Mouse (Mus musculus) granulocyte monocyte progenitor cell, adult 5-6 weeks (primary cell): ENCODE data around the gene Pds5b. TPM values are rescaled to one million over a fixed set of nuclear protein-coding genes. Genes with fewer than 3 reads are reported as not detected.
A peak's percentile ranks its signal among the peaks of the same experiment; 100 is the strongest.
"Not testable (repeated sequence)": the region's sequence is repeated elsewhere in the genome, so short reads cannot be mapped to it uniquely, and the experiment has no call there.

ENCODE experiments used
- ATAC-seq: replicated peaks from 2 replicates; pipeline ENCODE4 v1.8.0; 2016; ENCODE audit warnings: mild to moderate bottlenecking, moderate TSS enrichment, inconsistent platforms; ENCODE audit not compliant: poor library complexity, severe bottlenecking
- total RNA-seq, 2 experiments: library from RNA; stranded (forward) in 1 of 2; stranded (reverse) in 1 of 2; fragments of 200-712, 200-1000 nt in 1 of 2; fragments of >200 nt in 1 of 2; fragmentation: Nextera tagmentation in 1 of 2; gene quantifications; 2 replicates each; pipeline ENCODE4 v1.2.3; 2014 to 2017

Pds5b gene
- total RNA-seq, 2 experiments from 2014 or later = 39.5 to 52.8 TPM

DNA sequence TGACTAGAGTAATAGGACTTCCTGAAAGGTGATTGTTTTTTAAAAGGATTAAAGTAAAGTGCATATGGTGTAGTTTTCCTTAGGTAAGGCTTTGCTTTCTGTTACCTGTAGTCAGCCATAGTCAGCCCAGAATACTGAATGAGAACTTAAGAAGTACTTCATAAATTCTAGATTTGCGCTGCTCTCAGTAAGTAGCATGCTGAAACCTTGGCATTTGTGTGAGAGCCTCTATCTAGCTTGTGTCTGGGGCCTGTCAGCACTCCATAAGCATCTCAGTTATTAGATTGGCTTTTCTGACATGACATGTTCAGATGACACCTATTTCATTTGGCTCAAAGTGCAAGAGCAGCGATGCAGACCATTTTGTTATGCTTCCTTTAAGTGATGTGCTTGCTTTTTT is 19.7 kb downstream of the Pds5b start:
- ATAC-seq = no peak

DNA sequence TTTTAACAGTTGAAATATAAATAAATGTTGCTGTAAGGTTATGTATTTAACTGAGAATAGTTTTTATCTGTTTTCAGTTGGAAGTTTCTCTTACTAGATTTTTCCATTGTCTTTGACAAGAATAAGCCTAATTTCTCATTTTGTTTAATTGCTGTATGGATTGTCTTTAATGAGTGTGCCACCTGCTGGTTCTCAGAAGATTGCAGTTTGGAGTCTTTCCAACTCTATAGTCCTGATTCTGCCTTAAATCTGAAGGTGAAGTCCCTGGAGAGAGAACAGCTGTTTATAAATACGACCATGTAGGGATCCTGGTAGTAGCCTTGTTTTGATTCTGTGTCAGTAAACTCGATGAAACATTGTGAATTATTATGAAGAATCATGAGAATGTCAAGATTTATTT is 29.2 kb downstream of the Pds5b start:
- ATAC-seq = peak; percentile 79

DNA sequence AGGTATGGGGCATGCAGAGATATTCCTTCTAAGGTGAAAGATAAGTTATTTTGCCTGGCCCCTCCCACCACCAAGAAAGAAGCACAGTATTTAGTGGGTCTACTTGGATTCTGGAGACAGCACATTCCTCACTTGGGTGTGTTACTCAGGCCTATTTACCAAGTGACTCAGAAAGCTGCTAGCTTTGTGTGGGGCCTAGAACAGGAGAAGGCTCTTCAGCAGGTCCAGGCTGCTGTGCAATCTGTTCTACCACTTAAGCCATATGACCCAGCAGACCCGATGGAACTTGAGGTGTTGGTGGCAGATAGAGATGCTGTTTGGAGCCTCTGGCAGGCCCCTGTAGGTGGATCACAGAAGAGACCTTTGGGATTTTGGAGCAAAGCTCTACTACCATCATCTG is 33.1 kb downstream of the Pds5b start:
- not testable (repeated sequence) for ATAC-seq

DNA sequence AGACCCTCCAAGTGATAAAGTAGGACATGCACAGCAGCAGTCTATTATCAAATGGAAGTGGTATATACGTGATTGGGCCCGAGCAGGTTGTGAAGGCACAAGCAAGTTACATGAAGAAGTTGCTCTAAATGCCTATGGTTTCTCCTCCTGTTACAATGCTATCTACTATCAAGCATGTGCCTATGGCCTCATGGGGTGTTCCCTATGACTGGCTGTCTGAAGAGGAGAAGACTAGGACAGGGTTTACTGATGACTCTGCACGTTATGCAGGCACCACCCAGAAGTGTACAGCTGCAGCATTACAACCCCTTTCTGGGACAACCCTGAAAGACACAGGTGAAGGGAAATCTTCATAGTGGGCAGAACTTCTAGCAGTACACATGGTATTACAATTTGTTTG is 33.6 kb downstream of the Pds5b start:
- not testable (repeated sequence) for ATAC-seq

DNA sequence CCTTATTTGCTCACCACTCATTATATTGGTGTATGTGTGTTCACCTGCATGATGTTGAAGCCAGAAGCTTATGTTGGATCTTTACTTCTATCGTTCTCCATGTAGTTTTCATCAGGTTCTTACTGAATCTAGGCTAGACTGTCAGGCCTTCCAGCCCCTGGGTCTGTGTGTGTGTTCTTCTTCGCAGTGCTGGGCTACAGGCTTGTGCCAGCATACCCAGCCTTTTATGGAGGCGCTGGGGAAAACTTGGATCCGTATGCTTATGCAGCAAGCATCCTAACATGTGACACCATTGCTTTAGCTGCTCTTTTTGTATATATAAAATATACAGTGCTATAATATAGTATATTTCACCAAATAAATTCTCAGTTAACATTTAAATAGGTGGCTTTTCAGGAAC is 38.0 kb downstream of the Pds5b start:
- no peak for ATAC-seq

DNA sequence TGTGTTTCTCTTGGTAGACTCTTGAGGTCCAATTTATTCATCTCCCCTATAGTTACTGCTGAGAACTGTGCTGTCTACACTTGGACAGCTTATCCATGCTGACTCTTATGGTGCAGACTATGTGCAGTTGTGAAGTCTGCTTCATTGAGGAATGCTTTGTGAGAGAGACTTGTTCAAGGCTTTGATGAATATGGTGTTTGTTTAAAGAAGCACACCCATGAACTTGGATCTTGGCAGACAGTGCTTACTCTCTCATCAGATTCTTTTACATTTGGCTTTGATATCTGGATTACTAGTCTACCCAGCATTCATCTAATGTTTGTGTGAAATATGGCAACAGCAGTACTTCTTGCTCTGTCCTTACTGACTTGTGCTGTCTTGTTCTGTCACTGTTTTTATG is 39.9 kb downstream of the Pds5b start:
- ATAC-seq = no peak

DNA sequence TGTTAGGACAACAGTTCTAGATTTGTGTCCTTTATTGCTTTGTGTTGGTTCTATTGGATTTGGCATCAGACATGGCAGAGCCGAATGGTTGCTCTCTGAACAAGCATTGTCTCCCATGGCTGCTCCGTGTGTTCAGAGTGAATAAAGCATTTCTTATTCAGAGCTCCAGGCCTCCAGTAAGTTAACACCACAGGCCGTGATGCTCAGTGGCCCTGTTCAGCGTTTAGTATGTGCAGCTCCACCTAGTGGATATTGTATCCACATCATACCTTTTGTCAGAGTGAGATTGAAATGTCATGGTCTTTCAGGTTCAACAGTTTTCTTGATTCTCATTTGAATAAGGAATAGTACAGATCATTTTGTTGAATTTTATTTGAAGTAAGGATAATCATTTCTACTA is 44.2 kb downstream of the Pds5b start:
- ATAC-seq = peak; percentile 87

DNA sequence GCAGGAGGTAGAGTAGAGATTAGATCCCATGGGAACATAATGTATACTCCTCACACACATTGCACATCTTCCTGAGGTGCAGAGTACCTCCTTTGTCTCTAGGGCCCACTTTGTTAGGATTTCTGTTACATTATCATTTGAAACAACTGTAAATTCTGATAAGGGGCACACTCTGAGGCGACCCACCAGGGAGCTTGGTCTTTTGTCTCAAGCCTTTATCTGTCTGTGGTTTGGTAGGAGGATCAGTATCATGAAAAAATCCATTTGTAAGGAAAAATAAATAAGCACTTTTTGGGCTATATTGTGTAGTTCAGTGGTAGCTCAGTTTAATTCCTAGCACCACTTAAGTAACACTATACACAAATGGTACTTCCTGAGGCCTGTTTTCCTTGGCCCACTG is 51.1 kb downstream of the Pds5b start:
- ATAC-seq = no peak

DNA sequence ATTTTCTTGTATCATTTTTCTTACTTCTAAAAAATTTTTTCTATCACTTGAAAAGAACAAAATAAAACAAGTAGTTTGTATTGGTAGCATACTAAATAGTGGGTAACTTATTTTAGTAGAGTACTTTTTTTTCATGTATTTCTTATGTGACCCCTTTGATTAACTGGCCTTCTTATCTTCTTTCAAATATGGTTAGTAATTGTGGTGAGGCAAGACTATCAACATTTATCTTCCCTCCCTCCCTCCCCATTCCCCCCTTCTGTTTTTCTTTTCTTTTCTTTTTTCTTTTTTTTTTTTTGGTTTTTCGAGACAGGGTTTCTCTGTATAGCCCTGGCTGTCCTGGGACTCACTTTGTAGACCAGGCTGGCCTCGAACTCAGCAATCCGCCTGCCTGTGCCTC is 63.5 kb downstream of the Pds5b start:
- not testable (repeated sequence) for ATAC-seq

DNA sequence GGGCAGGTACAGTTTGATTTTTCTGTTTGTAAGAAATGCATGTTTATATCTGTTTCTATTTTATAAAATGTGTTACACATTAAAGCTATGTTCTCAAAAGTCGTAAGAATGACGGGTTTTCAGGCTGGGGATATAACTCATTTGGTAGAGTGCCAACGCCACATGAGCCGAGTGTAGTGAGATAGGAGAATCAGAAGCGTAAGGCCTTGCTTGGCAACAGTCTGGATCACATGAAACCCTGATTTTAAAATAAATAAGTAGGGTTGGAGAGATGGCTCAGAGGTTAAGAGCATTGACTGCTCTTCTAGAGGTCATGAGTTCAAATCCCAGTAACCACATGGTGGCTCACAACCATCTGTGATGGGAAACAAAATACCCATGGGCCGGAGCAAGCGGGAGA is 65.8 kb downstream of the Pds5b start:
- ATAC-seq = no peak

DNA sequence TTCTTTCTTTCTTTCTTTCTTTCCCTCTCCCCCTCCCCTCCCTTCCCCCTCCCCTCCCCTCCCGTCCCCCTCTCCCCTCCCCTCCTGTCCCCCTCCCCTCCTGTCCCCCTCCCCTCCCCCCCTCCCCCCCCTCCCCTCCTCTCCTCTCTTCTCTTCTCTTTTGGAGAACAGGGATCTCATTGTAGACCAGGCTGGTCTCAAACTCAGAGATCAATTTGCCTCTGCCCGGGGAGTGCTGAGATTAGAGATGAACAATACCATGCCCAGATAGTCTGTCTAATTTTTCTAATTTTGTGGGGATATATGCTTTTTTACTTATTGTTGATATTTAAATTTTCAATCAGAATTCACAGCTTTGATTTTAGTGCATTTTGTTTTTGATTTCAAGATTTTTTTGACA is 67.1 kb downstream of the Pds5b start:
- no peak for ATAC-seq

DNA sequence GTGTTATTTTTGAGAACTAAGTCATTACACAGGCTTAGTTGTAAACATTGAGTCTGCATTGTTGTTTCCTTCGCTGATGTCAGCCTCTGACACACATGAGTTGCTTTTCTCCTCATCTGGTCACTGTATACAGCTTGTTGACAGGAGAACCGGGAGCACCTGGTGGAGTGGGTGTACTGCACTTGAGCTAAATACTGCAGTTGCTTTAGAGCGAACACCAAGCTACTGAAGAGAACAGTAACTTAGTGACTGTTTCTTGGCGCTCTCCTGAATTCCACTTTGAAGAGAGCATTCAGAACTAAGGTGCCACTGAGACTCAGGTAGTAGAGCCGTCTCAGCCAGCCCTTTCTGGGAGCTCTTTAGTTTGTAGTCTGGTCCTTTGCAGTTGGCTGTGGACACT is 83.1 kb downstream of the Pds5b start:
- no peak for ATAC-seq

DNA sequence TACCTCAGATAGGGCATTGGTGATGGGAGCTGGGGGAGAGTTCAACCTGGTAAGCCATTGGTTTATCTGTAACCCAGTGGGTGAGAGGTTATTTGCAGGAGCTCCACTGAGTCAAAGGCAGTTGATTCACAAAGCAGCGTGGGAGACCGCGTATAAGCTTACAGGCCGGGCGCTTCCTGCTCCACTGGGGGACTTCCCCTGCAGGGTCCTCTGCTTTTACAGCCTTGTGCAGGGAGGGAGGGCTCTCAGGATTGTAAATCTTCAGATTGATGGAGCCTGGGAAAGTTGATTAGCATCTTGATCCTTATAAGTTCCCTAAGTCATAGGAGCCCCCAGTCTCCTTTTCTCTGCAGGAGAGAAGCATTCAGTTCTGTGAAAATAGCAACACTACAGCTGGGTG is 98.9 kb downstream of the Pds5b start:
- no peak for ATAC-seq

DNA sequence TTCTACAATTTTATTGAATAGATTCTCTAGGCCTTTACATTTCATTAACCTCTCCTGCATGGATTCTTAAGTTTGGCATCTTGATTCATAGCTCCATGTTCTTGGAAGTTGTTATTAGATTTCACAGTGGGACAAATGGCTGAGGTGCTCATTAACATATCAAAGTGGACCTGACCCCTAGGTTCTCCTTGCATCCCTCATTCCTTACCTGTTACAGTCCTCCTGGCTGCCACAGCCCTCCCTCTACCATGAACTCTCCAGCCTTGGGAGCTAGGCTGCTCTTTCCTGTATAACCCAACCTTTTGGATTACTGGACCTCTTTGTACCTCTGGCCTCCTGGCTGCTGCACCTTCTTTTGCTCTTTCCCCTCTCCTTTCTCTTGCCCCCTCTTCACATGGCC is 99.5 kb downstream of the Pds5b start:
- ATAC-seq = no peak

DNA sequence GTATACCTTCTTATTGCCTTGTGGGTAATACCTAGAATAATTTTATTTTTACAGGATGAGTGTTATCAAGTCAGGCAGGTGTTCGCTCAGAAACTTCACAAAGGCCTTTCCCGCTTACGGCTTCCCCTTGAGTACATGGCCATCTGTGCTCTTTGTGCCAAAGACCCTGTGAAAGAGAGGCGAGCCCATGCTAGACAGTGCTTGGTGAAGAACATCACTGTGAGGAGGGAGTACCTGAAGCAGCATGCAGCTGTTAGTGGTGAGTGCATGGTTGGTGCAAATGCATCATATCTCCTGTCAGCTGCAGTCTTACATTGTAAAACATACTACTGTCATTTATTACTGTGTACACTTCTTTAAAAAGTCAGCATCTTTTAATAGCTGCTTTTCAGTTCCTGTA is 114.7 kb downstream of the Pds5b start:
- no peak for ATAC-seq

DNA sequence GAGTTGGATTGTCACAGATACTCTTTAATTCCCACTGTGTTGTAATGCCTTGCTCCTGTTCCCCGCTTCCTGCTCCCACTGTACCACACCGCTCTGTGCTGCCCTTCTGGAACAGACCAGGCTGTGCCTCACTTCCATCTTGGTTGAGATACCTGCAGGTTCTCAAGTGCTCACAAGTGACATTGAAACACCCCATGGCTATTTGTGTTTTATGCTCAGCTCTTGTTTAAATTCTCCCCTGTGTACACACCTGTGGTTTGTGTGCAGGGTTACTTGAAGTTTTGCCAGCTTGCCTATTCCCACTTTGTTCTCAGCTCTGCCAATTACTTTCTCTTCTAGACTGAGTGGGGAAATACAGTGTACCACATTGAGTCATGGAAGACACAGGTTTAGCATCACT is 115.5 kb downstream of the Pds5b start:
- ATAC-seq = no peak

DNA sequence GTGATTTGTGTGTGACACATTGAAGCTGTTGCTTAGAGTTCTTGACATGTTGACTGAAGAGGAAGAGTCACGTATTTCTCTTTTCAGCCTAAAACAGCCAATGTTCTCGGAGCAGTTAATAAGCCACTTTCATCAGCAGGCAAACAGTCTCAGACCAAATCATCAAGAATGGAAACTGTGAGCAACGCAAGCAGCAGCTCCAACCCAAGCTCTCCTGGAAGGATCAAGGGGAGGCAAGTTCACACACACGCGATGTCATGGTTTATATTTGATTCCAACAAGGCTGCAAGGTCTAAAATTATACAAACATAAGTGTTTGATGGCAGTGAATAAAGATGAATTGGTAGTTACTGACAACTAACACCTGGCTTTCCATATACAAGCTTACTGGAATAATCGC is 120.6 kb downstream of the Pds5b start:
- ATAC-seq = no peak

DNA sequence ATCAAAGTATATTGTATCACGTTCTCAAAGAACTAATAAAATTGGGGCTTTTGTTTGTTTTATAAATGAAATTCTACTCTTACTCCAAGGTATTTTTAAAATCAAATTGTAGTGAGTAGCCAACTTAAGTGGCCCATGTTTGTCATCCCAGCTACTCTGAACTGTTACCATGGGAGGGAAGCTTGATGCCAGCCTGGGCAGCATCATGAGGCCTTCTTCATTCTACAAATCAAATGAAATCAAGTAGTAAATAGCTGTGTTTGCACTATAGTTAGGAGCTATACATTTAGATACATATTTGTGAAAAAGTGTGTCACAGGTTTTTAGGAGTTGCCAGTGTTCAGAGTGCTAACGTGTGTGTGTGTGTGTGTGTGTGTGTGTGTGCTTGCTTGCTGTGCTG is 126.5 kb downstream of the Pds5b start:
- no peak for ATAC-seq

DNA sequence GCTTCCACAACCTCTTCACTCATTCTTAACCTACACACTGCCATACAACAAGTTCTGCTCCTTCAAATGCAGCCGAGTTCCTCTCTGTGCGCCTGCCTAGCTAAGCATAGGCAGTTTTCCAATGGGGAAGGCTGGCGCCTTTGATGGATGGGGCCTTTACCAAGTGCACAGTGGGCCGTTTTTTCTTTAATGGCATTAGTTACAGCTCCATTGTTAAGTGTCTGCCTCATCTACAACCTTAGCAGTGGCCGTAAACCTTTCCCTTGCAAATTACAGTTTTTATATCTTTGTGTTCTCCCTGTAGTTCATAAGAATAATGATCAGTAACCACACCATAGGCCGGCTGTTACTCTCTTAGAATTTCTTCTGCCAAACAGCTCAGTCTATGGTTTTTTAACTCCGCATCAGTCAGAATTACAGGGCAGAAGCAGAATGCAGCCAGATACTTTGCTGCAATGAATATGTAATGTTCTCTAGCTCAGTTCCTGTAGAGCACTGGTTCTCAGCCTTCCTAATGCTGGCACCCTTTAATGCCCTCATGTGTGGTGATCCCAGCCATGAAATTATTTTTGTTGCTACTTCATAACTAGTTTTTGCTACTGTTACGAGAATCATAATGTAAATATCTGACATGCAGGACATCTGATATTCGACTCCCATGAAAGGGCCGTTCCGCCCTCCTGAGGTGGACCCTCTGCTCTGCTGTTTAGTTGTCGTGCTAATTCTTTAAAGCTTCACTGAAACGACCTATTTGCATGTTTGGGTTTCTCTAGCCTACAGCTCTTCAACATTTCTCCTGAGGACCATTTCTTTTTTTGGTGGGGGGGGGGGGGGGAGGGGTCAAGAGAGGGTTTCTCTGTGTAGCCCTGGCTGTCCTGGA is 140.8 kb downstream of the Pds5b start:
- ATAC-seq = no peak

DNA sequence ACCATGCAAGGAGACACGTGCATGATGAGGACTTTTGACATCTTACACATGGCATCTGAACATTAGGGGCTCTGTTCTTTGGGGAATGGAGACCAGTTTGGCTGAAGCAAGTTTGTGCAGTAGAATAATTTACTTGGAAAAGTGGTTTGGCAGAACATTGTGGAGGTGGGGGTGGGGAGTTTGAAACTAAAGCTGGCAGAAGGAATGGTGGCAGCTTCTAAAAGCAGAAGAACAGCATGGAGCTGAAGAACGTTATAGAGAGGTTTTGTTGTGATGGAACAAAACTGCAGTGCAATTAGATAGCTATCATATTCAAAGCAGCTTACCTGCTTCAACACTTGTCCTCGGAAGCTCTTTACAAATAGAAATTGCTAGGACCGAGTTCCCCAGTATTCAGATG is 141.9 kb downstream of the Pds5b start:
- no peak for ATAC-seq

DNA sequence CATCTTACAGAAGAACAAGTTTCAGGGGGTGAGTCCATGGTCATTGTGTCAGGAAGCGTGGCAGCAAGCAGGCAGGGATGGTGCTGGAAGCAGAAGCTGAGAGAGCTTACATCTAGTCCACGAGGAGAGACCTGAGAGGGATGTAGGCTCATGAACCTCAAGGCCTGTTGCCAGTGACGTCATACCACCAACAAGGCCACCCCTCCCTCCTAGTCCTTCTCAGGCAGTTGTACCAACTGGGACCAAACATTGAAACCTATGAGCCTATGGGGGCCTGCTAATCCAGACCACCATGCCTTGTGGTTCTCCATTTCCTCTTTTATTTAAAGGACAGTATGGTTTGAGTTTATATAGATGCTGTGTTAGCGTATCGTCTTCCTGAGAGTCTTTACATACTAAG is 143.2 kb downstream of the Pds5b start:
- ATAC-seq = peak; percentile 66

DNA sequence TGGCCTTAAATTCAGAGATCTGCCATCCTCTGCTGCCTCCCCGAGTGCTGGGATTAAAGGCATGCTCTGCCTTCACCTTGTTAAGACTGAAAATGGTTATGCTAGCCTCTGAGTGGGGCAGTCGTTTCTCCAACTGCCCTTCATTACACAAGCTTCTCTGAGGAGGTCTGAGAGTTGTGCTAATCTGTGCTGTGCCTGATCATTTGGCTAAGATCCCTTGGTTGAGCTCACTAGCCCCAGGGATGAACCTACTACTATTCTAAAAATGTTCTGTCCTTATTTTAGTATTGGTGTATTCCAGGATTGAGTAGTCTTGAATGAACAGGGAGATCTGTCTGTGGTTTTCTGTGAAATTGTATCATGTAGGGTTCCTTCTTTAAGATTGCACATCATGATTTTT is 144.5 kb downstream of the Pds5b start:
- no peak for ATAC-seq

DNA sequence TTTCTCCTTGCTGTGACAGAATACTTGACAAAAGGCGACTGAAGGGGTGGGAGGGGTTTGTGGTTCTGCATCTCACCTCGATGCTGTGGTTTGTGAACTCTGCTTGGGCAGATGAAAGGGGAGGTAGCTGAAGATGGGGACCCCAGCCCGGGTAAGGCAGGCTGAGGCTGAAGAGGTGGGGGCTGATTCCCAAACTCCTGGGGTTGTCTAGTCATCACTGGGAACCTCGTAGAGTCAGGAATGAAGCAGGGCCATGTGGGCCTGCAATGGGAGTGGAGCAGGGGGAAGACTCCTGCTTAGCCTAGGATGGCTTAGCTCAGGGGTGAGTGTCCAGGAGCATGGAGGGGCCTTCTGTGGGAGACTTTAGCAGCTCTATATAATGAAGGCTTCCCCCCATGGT is 145.3 kb downstream of the Pds5b start:
- no peak; the same call in 1 of the 2 replicates for ATAC-seq
